Mouse (Mus musculus): ENCODE data around the gene Usp16. TPM values are rescaled to one million over a fixed set of nuclear protein-coding genes. Genes with fewer than 3 reads are reported as not detected.

The Usp16 gene
- polyA plus RNA-seq (2015; fragmentation: Nextera tagmentation; extraction: Ambion mirVana): 41.7 and 42.2 TPM in 2 replicates

DNA sequence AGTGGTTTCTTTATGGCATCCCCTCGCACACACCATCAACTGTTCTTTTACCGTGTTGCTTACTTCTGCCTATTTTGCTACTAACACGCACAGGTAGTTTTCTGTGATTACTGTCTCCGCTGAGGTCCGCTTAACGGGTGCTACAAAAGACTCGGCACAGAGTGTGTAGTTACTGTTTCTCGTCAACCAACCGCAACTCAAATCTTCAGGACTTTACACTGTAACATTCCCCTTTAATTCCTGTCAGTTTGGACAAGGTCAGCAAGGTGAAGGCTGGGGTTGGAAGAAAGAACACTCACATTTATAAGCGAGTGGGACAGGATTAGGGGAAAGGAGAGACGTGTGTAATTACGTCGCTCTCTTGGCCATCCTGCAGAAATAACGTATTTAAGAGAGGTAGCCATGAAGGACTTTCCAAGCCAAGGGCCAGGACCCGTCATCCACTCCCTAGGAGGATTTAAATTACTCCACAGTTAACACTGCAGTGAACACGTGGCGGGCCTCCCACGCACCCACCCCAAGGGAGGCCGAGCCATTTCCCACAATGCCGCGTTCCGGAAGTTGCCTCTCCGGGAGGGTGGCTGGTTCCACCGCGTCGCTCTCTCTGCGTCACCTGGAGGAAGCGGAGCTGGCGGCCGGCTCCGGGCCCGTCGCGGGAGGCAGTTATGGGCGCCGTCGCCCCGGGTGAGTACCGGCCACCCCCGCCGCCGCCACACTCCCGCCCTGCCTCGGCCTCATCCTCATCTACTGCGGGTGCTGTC lies at the start of gene Usp16:
Gene Usp16 (plus strand): TSS at position 285 of the 761 bp plus-strand sequence.
- Histone ChIP-seq H3K27ac (peak within 1 kb of the TSS; percentile 69), H3K9me3 (no peaks in the 10 kb centered on the region), H3K9ac (peak within 1 kb of the TSS; percentile 80), H3K4me1 (peaks cover 7% of the 10 kb centered on the region), H3K4me3 (replicated peaks) (peak within 1 kb of the TSS; percentile 93), H3K36me3 (no peaks in the 10 kb centered on the region), H3K27me3 (replicated peaks) (no peaks in the 10 kb centered on the region), H3K4me2 (peak within 1 kb of the TSS; percentile 74)
- 10% methylated on average over 45 of the region's 45 CpGs for WGBS
- peak; percentile 95 for ATAC-seq (ENCODE audit: insufficient read depth, low FRiP score, low read depth)

DNA sequence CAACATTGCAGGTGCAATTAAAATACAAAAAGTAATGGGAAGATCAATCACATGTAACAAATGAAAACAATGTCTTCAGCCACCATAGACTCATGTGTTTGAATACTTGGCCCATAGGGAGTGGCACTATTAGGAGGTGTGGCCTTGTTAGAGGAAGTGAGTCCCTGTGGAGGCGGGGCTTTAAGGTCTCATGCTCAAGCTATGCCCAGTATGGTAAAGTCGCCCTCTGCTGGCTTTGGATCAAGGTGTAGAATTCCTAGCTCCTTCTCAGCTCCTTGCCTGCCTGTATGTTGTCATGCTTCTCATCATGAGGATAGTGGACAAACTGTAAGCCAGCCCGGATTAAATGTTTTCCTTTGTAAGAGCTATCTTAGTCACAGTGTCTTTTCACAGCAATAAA lies 49.5 kb upstream of the Usp16 start:
- Histone ChIP-seq H3K4me3 (replicated peaks) (no peak overlapping the region), H3K36me3 (peaks cover 43% of the 10 kb centered on the region), H3K9me3 (no peaks in the 10 kb centered on the region)

DNA sequence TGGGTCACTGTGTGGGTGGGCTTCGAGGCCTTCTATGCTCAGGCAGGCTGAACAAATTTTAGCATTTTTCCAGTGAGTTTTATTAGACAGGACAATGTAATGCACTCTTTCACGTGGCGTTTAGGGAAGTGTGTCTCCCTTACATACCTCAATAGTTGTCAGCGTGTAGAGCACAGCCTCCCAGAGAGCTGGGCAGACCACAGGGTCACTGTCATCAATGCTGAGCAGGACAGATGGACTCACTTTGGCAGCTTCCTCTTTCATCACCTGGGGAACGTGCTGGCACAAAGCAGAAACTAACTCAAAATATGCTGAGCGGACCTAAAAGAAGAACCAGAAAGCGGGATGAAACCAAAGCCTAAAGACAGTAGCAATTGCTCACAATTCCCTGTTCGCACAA lies 33.8 kb upstream of the Usp16 start:
- no peaks in the 10 kb centered on the region for H3K27me3 ChIP-seq (replicated peaks)
- no peak overlapping the region for H3K4me3 ChIP-seq (replicated peaks)
- no peaks in the 10 kb centered on the region for H3K9me3 ChIP-seq
- no peak overlapping the region for H3K9ac ChIP-seq
- 90% methylated on average over 8 of the region's 8 CpGs for WGBS
- ATAC-seq (ENCODE audit: insufficient read depth, low FRiP score, low read depth): no peak
- H3K4me2 ChIP-seq: no peak overlapping the region
- H3K27ac ChIP-seq: no peak overlapping the region
- H3K36me3 ChIP-seq: peaks cover 67% of the 10 kb centered on the region
- H3K4me1 ChIP-seq: no peaks in the 10 kb centered on the region

More for the DNA sequence above, 49.5 kb upstream of the Usp16 start:
- no peak for ATAC-seq (ENCODE audit: insufficient read depth, low FRiP score, low read depth)
- no peaks in the 10 kb centered on the region for H3K27me3 ChIP-seq (replicated peaks)
- WGBS: 82% methylated on average over 3 of the region's 3 CpGs
- no peak overlapping the region for H3K9ac ChIP-seq
- no peaks in the 10 kb centered on the region for H3K4me1 ChIP-seq
- no peak overlapping the region for H3K27ac ChIP-seq
- no peak overlapping the region for H3K4me2 ChIP-seq

DNA sequence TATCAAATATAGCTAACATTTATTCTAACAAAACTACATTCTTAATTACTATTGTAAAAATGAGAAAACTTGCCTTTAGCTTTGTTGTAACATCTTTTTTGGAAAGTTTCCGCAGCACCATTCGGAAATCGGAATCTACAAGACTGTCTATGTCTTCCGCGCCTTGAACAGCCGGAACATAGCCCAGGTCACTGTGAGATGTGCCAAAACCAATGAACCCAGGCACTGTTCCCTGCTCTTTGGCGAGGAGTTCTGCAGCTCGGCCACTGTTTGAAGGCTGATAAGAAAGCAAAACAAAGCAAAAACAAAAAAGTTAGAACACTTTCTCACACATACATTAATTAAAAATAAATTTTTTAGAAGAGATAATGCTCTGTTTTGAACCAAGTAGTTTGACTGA lies 27.0 kb upstream of the Usp16 start:
- ATAC-seq (ENCODE audit: insufficient read depth, low FRiP score, low read depth): no peak
- Histone ChIP-seq H3K9ac (no peak overlapping the region), H3K27ac (no peak overlapping the region), H3K4me3 (replicated peaks) (no peak overlapping the region), H3K36me3 (peaks cover 36% of the 10 kb centered on the region), H3K4me2 (no peak overlapping the region), H3K4me1 (no peaks in the 10 kb centered on the region; the same call in 1 of the 2 replicates), H3K9me3 (no peaks in the 10 kb centered on the region), H3K27me3 (replicated peaks) (no peaks in the 10 kb centered on the region)
- WGBS: 92% methylated on average over 8 of the region's 8 CpGs

DNA sequence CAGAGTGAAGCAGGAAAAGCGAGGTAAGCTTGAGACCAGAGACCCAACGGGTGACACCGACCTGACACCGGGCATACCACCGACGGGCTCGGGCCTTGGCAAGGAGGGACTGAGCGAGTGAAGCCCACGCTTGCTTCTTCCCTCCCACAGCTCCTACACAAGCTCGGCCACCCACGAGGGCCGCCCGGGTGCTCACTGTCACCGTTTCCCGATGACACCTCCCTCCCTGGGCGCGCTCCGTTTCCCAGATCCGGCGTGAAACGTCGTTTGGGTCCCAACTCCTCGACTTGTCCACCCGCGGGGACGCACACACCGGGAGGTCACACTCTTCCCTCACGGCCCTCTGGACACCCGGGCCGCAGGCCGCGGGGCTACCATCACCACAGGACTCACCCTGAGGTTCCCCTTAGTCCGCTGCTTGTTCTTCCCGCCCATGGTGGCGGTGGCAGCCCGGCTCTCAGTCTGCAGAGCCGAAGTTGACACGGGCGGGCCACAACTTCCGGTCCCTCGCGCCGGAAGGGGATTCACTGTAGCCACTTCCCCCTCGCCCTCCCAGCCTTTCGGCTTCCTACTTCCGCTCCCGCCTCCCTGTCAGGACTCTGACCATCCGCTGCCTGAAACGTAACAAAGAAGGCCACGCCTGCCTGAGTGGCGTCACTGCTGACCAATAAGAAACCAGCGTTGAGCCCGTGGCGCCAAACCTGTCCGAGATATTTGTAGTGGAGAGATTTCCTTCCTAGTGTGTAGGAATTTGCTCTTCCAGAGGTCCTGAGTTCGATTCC lies 22.3 kb upstream of the Usp16 start, which contains the start of gene Ltn1:
Gene Ltn1 (minus strand): TSS at position 580 of the 782 bp plus-strand sequence.
- H3K4me3 ChIP-seq (replicated peaks): peak within 1 kb of the TSS; percentile 95
- H3K27me3 ChIP-seq (replicated peaks): no peaks in the 10 kb centered on the region
- H3K27ac ChIP-seq: peak within 1 kb of the TSS; percentile 65
- under 1% methylated on average over 56 of the region's 56 CpGs for WGBS
- H3K9ac ChIP-seq: peak within 1 kb of the TSS; percentile 83
- H3K4me2 ChIP-seq: peak within 1 kb of the TSS; percentile 80
- peak; percentile 100 for ATAC-seq (ENCODE audit: insufficient read depth, low FRiP score, low read depth)
- H3K36me3 ChIP-seq: no peaks in the 10 kb centered on the region
- H3K4me1 ChIP-seq: no peaks in the 10 kb centered on the region; the same call in 1 of the 2 replicates
- no peaks in the 10 kb centered on the region for H3K9me3 ChIP-seq

DNA sequence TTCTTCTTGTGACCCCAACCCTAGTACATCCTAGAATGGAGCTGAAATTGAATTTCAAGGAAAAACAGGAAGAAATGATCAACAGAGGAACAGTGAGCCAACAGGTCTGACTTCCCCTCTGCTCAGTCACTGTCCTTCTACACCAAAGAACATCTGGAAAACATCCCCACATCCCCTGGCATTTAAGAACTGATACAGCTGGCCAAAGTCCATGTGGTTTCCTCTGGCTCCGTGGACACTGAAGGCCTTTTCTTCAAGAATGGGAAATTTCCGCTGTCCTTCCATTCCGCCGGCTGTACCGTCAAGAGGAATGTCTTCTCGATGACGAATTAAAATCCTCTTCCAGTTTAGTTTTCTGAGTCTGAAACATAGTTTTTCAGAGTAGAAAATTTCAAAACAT lies 20.2 kb upstream of the Usp16 start:
- Histone ChIP-seq H3K27me3 (replicated peaks) (no peaks in the 10 kb centered on the region), H3K4me3 (replicated peaks) (no peak overlapping the region), H3K9ac (no peak overlapping the region), H3K4me1 (no peaks in the 10 kb centered on the region; the same call in 1 of the 2 replicates), H3K27ac (no peak overlapping the region), H3K4me2 (no peak overlapping the region), H3K9me3 (no peaks in the 10 kb centered on the region), H3K36me3 (no peaks in the 10 kb centered on the region)
- 79% methylated on average over 7 of the region's 7 CpGs for WGBS
- no peak for ATAC-seq (ENCODE audit: insufficient read depth, low FRiP score, low read depth)

DNA sequence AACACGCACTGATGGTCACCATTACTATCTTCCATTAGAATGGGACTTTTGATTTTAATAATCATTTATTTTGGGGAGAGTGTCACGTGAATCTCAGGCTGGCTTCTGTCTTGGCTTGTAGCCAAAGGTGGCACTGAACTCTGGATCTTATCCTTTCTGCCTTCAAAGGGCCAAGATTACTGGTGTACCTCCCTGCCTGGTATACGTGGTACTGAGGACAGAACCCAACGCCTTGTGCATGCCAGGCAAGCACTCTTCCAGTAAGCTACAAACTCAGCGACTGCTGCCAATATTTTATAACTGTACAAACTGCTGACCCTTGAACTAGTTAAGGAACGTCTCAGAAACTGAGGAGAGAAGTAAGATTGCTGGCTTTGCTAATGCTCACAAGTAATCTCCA lies 19.6 kb upstream of the Usp16 start:
- WGBS: 77% methylated on average over 6 of the region's 6 CpGs

DNA sequence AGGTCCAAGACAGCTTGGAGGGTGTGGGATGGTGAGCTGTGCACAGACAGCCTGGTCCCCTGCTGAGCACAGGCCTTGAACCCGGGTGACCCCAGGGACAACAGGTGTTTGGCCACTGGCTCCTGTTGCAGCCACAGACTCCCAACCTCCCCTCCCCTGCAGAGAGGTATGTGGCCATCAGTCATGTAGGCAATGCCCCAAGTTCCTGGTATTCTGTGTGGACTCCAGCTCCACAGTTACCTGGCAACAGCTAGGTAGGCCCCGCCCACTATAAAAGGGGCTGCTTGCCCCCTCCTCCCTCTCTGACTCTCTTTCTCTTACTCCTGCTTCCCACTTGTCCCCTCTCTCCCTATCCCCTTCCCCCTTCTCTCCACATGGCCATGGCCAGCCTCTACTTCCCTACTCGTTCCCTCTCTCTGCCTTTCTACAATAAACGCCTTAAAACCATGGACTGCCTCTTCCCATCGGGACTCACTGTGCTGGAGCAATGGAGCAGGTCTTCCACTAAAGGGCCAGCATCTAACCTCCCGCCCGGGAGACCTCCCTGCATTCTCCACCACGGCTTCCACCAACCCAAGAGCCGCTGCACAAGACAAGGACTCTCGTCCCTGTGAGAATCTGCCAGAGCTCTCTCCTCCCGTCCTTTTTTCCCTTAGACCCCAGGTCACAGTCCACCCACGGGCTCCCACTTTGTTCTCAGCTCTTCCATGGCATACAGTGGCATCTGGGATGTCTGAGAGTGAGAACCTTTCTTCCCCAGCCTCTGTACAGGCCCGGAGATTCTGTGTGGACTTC lies 18.9 kb upstream of the Usp16 start:
- Histone ChIP-seq H3K4me2 (no peak overlapping the region), H3K4me3 (replicated peaks) (no peak overlapping the region), H3K9me3 (no peaks in the 10 kb centered on the region), H3K27ac (no peak overlapping the region), H3K36me3 (no peaks in the 10 kb centered on the region), H3K9ac (no peak overlapping the region), H3K27me3 (replicated peaks) (no peaks in the 10 kb centered on the region), H3K4me1 (no peaks in the 10 kb centered on the region; the same call in none of the 2 replicates)
- WGBS: 86% methylated on average over 13 of the region's 13 CpGs
- ATAC-seq (ENCODE audit: insufficient read depth, low FRiP score, low read depth): no peak

More for the DNA sequence above, 19.6 kb upstream of the Usp16 start:
- Histone ChIP-seq H3K9ac (no peak overlapping the region), H3K27ac (no peak overlapping the region), H3K36me3 (no peaks in the 10 kb centered on the region), H3K27me3 (replicated peaks) (no peaks in the 10 kb centered on the region), H3K4me3 (replicated peaks) (no peak overlapping the region), H3K4me1 (no peaks in the 10 kb centered on the region; the same call in none of the 2 replicates), H3K4me2 (no peak overlapping the region), H3K9me3 (no peaks in the 10 kb centered on the region)
- no peak for ATAC-seq (ENCODE audit: insufficient read depth, low FRiP score, low read depth)

DNA sequence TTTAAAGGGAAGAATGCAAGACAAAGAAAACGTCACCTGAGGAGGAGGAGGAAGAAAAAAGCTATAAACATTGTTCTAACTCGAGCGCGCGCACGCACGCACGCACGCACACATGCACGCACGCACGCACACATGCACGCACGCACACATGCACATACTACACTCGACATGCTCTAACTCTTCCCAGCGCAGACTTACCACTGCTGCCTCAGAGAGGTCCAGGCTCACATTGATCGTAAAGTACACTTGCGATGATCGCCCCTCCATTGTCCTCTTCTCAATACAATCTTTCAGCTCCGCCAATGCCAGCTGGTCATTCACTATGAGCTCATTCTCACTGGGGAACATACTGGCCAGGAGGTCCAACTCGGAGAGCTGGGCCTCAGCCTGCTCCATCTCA lies 17.4 kb upstream of the Usp16 start:
- Histone ChIP-seq H3K9me3 (no peaks in the 10 kb centered on the region), H3K27me3 (replicated peaks) (no peaks in the 10 kb centered on the region), H3K27ac (no peak overlapping the region), H3K4me2 (no peak overlapping the region), H3K4me3 (replicated peaks) (no peak overlapping the region), H3K9ac (no peak overlapping the region), H3K36me3 (no peaks in the 10 kb centered on the region), H3K4me1 (peaks cover 8% of the 10 kb centered on the region; the same call in 1 of the 2 replicates)
- no peak for ATAC-seq (ENCODE audit: insufficient read depth, low FRiP score, low read depth)
- WGBS: 93% methylated on average over 21 of the region's 21 CpGs

DNA sequence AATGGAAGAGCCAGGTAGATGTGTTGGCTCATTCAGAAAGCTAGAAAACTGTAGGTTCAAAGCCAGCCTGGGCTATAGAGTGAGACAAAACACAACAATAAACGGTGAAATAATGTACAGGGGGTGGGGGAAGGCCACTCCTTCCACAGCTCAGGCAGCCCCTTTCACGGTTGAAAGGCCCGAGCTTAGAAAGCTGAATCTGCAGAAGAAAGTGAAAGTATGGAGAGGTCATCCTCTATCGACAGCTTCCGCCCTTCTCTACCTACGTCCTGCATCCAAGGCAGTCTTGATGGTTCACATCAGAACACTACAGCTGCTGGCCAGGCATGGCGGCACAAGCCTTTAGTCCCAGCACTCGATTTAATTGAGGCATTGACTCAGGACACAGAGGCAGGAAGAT lies 15.8 kb upstream of the Usp16 start:
- Histone ChIP-seq H3K4me2 (no peak overlapping the region), H3K36me3 (no peaks in the 10 kb centered on the region), H3K4me1 (peaks cover 8% of the 10 kb centered on the region; the same call in 1 of the 2 replicates), H3K27ac (no peak overlapping the region), H3K27me3 (replicated peaks) (no peaks in the 10 kb centered on the region), H3K9me3 (no peaks in the 10 kb centered on the region), H3K9ac (no peak overlapping the region), H3K4me3 (replicated peaks) (no peak overlapping the region)
- ATAC-seq (ENCODE audit: insufficient read depth, low FRiP score, low read depth): no peak
- 89% methylated on average over 8 of the region's 8 CpGs for WGBS

DNA sequence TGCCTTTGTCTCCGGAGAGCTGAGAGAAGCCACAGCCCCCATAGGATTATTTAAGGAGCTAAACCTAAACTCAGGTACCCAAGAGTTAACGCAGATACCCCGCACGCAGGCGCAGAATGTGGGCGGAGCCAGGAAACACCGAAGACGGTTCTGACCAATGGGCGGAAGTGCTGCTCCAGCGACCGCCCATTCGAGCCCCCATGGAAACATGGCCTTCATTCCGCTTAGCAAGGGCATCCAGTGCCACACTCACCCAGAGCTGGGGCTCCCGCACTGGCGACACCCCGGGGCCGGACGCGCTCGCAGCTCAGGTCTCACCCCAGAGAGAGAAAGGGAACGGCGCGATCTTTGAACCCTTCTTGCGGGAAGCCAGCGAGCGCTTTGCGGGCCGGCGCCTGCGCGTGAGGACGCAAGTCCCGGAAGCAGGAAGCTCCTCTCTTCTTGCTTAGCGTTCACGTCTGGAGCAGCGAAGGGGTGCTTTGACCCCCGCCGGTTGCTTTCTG lies 14.3 kb upstream of the Usp16 start, which contains the start of gene Rwdd2b:
Gene Rwdd2b (minus strand): TSS at position 390 of the 503 bp plus-strand sequence.
- H3K4me2 ChIP-seq: peak within 1 kb of the TSS; percentile 69
- ATAC-seq (ENCODE audit: insufficient read depth, low FRiP score, low read depth): peak; percentile 96
- H3K4me3 ChIP-seq (replicated peaks): peak within 1 kb of the TSS; percentile 62
- H3K9ac ChIP-seq: peak within 1 kb of the TSS; percentile 61
- H3K4me1 ChIP-seq: peaks cover 8% of the 10 kb centered on the region; the same call in 1 of the 2 replicates
- H3K27me3 ChIP-seq (replicated peaks): no peaks in the 10 kb centered on the region
- WGBS: under 1% methylated on average over 38 of the region's 38 CpGs
- H3K36me3 ChIP-seq: no peaks in the 10 kb centered on the region
- peak within 1 kb of the TSS; percentile 77 for H3K27ac ChIP-seq
- H3K9me3 ChIP-seq: no peaks in the 10 kb centered on the region

Data from stomach, embryonic 15.5 days (tissue).